In genomic region chr8:13411597-13411996, GRCm38 (mm10) we compare ENCODE assay signal across 9 mouse cellular contexts. TPM values are rescaled to one million over a fixed set of nuclear protein-coding genes. Genes with fewer than 3 reads are reported as not detected.
DNase-seq lines count a peak whose midpoint lies in the region; ATAC-seq and TF ChIP-seq lines count a peak whose summit lies in the region.
"Had no signal": no experiment of that assay in that cellular context is flagged by ENCODE, and none has a peak within 500 bp of the region (broad histone marks: within the 10 kb centered on the region; RNA-seq: fewer than 3 reads in every experiment).

No protein-coding gene starts in this region.

- H3K4me1 ChIP-seq in limb, embryonic 14.5 days (ENCODE audit: control insufficient read depth, insufficient read depth, low read length) = no peaks in the 10 kb centered on the region

- no peaks in the 10 kb centered on the region for H3K9me3 ChIP-seq in limb, embryonic 14.5 days (ENCODE audit: control insufficient read depth, low read length)

- no peak overlapping the region for H3K27ac ChIP-seq in limb, embryonic 14.5 days (replicated peaks; ENCODE audit: low read depth, low read length)

- no peak overlapping the region for H3K4me3 ChIP-seq in limb, embryonic 14.5 days (replicated peaks; ENCODE audit: low read length)

- 28% methylated on average over 6 of the region's 6 CpGs for WGBS in limb, embryonic 14.5 days

- no peak for TF ChIP-seq POLR2A in limb, embryonic 14.5 days (IDR thresholded peaks at IDR 0.05; ENCODE audit: borderline replicate concordance, extremely low read depth, insufficient read depth, insufficient read length)

- H3K36me3 ChIP-seq in limb, embryonic 14.5 days (ENCODE audit: control insufficient read depth, insufficient read depth, low read length) = no peaks in the 10 kb centered on the region

- DNase-seq in urinary bladder, postnatal 25 days (ENCODE audit: low spot score) = peak; percentile 66
- no peak for DNase-seq in urinary bladder, adult 2 months (ENCODE audit: low spot score)
- peak; percentile 16 for DNase-seq in c-Kit-negative CD71-positive TER-119-positive erythroid progenitor cells, embryonic 14.5 days (ENCODE audit: low read depth, low spot score)
- peak; percentile 68 for DNase-seq in forelimb bud, embryonic 11.5 days (ENCODE audit: low read depth, low spot score)
- DNase-seq in kidney, adult 9 months = peak; percentile 58
- DNase-seq in limb, embryonic 14.5 days (ENCODE audit: low spot score) = peak; percentile 75
- DNase-seq in ovary, postnatal 36 days (ENCODE audit: low spot score) = peak; percentile 64
- DNase-seq in thymus, postnatal 36 days = peak; percentile 68 to 69

- H3K9ac ChIP-seq in limb, embryonic 14.5 days (ENCODE audit: low read depth, low read length, severe bottlenecking) = no peak overlapping the region

- ATAC-seq in limb, embryonic 14.5 days (ENCODE audit: low FRiP score, low read depth) = no peak

- H3K27me3 ChIP-seq in limb, embryonic 14.5 days (ENCODE audit: control insufficient read depth, insufficient read depth, low read length) = no peaks in the 10 kb centered on the region

- no peak overlapping the region for H3K4me2 ChIP-seq in limb, embryonic 14.5 days (replicated peaks; ENCODE audit: low read depth, low read length, severe bottlenecking)

RNA-seq across cellular contexts. Expression of gene Grk1, which starts 6.7 kb away (rescaled TPM):
- 0.01 TPM in 2 replicates for polyA plus RNA-seq in urinary bladder, adult 2 months (2012; rRNA removed)
- polyA plus RNA-seq in limb, embryonic 14.5 days (2012; rRNA removed) = 0.06 TPM in 2 replicates
- 0.03 TPM in 1 of 2 replicates, not detected in the other for polyA plus RNA-seq in limb, embryonic 14.5 days (2014; fragmentation: Nextera tagmentation; extraction: Ambion mirVana)
- polyA plus RNA-seq: heart, embryonic 14.5 days had no signal

RNA-seq across cellular contexts. Expression of gene Atp4b, which starts 15.0 kb away (rescaled TPM):
- polyA plus RNA-seq in urinary bladder, adult 2 months (2012; rRNA removed) = not detected in 2 replicates
- not detected in 2 replicates for polyA plus RNA-seq in limb, embryonic 14.5 days (2012; rRNA removed)
- not detected in 2 replicates for polyA plus RNA-seq in limb, embryonic 14.5 days (2014; fragmentation: Nextera tagmentation; extraction: Ambion mirVana)
- polyA plus RNA-seq: heart, embryonic 14.5 days had no signal

RNA-seq across cellular contexts. Expression of gene Tmem255b, which starts 23.4 kb away (rescaled TPM):
- polyA plus RNA-seq in urinary bladder, adult 2 months (2012; rRNA removed) = 4.7 and 4.8 TPM in 2 replicates
- polyA plus RNA-seq in limb, embryonic 14.5 days (2012; rRNA removed) = 0.31 and 0.74 TPM in 2 replicates
- 0.70 and 0.86 TPM in 2 replicates for polyA plus RNA-seq in limb, embryonic 14.5 days (2014; fragmentation: Nextera tagmentation; extraction: Ambion mirVana)
